Mouse (Mus musculus): ENCODE data around the gene Gpr149. TPM values are rescaled to one million over a fixed set of nuclear protein-coding genes. Genes with fewer than 3 reads are reported as not detected.

Gene Gpr149
- polyA plus RNA-seq, 1 experiment from 2014 or later = 0.11 TPM

- Histone ChIP-seq H3K9me3 (ENCODE audit: control insufficient read depth, low read length) (no peaks in the 10 kb centered on the region), H3K4me2 (ENCODE audit: low read length) (no peak overlapping the region), H3K27me3 (replicated peaks; ENCODE audit: control insufficient read depth, insufficient read depth, low read length) (no peaks in the 10 kb centered on the region), H3K9ac (ENCODE audit: low read length) (no peak overlapping the region), H3K4me1 (replicated peaks; ENCODE audit: control insufficient read depth, insufficient read depth, low read length) (no peaks in the 10 kb centered on the region), H3K4me3 (ENCODE audit: low read depth, low read length) (no peak overlapping the region), H3K27ac (ENCODE audit: low read depth) (no peak overlapping the region), H3K36me3 (ENCODE audit: control insufficient read depth, insufficient read depth, low read length) (no peaks in the 10 kb centered on the region)
- WGBS = 67% methylated on average over 5 of the region's 5 CpGs
- DNase-seq (ENCODE audit: low spot score) = no peak
- no peak for ATAC-seq (replicated peaks; ENCODE audit: low FRiP score, low TSS enrichment, low read depth)
These were observed 77.3 kb downstream of the Gpr149 start for GRCm38 (mm10) chr3:62527593-62527992.

- no peak overlapping the region for H3K4me2 ChIP-seq (ENCODE audit: low read length)
- H3K4me3 ChIP-seq (ENCODE audit: low read depth, low read length) = no peak overlapping the region
- WGBS = 41% methylated on average over 4 of the region's 4 CpGs
- H3K36me3 ChIP-seq (ENCODE audit: control insufficient read depth, insufficient read depth, low read length) = no peaks in the 10 kb centered on the region
- ATAC-seq (replicated peaks; ENCODE audit: low FRiP score, low TSS enrichment, low read depth) (no peak), DNase-seq (ENCODE audit: low spot score) (no peak)
- H3K4me1 ChIP-seq (replicated peaks; ENCODE audit: control insufficient read depth, insufficient read depth, low read length) = no peaks in the 10 kb centered on the region
- H3K9me3 ChIP-seq (ENCODE audit: control insufficient read depth, low read length) = no peaks in the 10 kb centered on the region
- H3K27me3 ChIP-seq (replicated peaks; ENCODE audit: control insufficient read depth, insufficient read depth, low read length) = no peaks in the 10 kb centered on the region
- H3K9ac ChIP-seq (ENCODE audit: low read length) = no peak overlapping the region
- no peak overlapping the region for H3K27ac ChIP-seq (ENCODE audit: low read depth)
These were observed 77.8 kb downstream of the Gpr149 start for GRCm38 (mm10) chr3:62527160-62527559.

GRCm38 (mm10) chr3:62507206-62507647 is 97.7 kb downstream of the Gpr149 start:
- ATAC-seq (replicated peaks; ENCODE audit: low FRiP score, low TSS enrichment, low read depth) = peak; percentile 41; the same call in 1 of the 2 replicates
- peaks cover under 1% of the 10 kb centered on the region; the same call in 1 of the 2 replicates for H3K36me3 ChIP-seq (ENCODE audit: control insufficient read depth, insufficient read depth, low read length)
- H3K9me3 ChIP-seq (ENCODE audit: control insufficient read depth, low read length) = no peaks in the 10 kb centered on the region
- peaks cover 15% of the 10 kb centered on the region for H3K4me1 ChIP-seq (replicated peaks; ENCODE audit: control insufficient read depth, insufficient read depth, low read length)
- peak overlapping the region; percentile 56 for H3K4me2 ChIP-seq (ENCODE audit: low read length)
- H3K9ac ChIP-seq (ENCODE audit: low read length) = no peak overlapping the region
- no peak overlapping the region for H3K27ac ChIP-seq (ENCODE audit: low read depth)
- no peaks in the 10 kb centered on the region for H3K27me3 ChIP-seq (replicated peaks; ENCODE audit: control insufficient read depth, insufficient read depth, low read length)
- peak overlapping the region; percentile 89 for H3K4me3 ChIP-seq (ENCODE audit: low read depth, low read length)
- no peak for DNase-seq (ENCODE audit: low spot score)
- 49% methylated on average over 5 of the region's 5 CpGs for WGBS

GRCm38 (mm10) chr3:62506488-62507205 is 98.3 kb downstream of the Gpr149 start, which contains the start of gene Dhx36:
Dhx36 (minus strand) TSS chr3:62507004.
- H3K4me2 ChIP-seq (ENCODE audit: low read length) = peak within 1 kb of the TSS; percentile 82
- ATAC-seq (replicated peaks; ENCODE audit: low FRiP score, low TSS enrichment, low read depth) (peak; percentile 99), DNase-seq (ENCODE audit: low spot score) (peak; percentile 97)
- H3K36me3 ChIP-seq (ENCODE audit: control insufficient read depth, insufficient read depth, low read length) = peaks cover 7% of the 10 kb centered on the region
- H3K9ac ChIP-seq (ENCODE audit: low read length) = peak within 1 kb of the TSS; percentile 93
- no peaks in the 10 kb centered on the region for H3K27me3 ChIP-seq (replicated peaks; ENCODE audit: control insufficient read depth, insufficient read depth, low read length)
- H3K4me1 ChIP-seq (replicated peaks; ENCODE audit: control insufficient read depth, insufficient read depth, low read length) = peaks cover 15% of the 10 kb centered on the region
- H3K4me3 ChIP-seq (ENCODE audit: low read depth, low read length) = peak within 1 kb of the TSS; percentile 89
- H3K27ac ChIP-seq (ENCODE audit: low read depth) = peak within 1 kb of the TSS; percentile 95
- no peaks in the 10 kb centered on the region for H3K9me3 ChIP-seq (ENCODE audit: control insufficient read depth, low read length)
- under 1% methylated on average over 66 of the region's 66 CpGs for WGBS

GRCm38 (mm10) chr3:62505166-62505900 is 99.6 kb downstream of the Gpr149 start:
- DNase-seq (ENCODE audit: low spot score) (no peak), ATAC-seq (replicated peaks; ENCODE audit: low FRiP score, low TSS enrichment, low read depth) (no peak)
- 60% methylated on average over 5 of the region's 5 CpGs for WGBS
- Histone ChIP-seq H3K27ac (ENCODE audit: low read depth) (no peak overlapping the region), H3K36me3 (ENCODE audit: control insufficient read depth, insufficient read depth, low read length) (peaks cover 20% of the 10 kb centered on the region), H3K27me3 (replicated peaks; ENCODE audit: control insufficient read depth, insufficient read depth, low read length) (no peaks in the 10 kb centered on the region), H3K4me3 (ENCODE audit: low read depth, low read length) (peak overlapping the region; percentile 89), H3K9ac (ENCODE audit: low read length) (peak overlapping the region; percentile 93), H3K4me2 (ENCODE audit: low read length) (peak overlapping the region; percentile 82), H3K4me1 (replicated peaks; ENCODE audit: control insufficient read depth, insufficient read depth, low read length) (peaks cover 15% of the 10 kb centered on the region), H3K9me3 (ENCODE audit: control insufficient read depth, low read length) (no peaks in the 10 kb centered on the region)

GRCm38 (mm10) chr3:62499327-62499726 is 105.6 kb downstream of the Gpr149 start:
- Histone ChIP-seq H3K4me2 (ENCODE audit: low read length) (no peak overlapping the region), H3K9me3 (ENCODE audit: control insufficient read depth, low read length) (no peaks in the 10 kb centered on the region), H3K4me3 (ENCODE audit: low read depth, low read length) (no peak overlapping the region), H3K27me3 (replicated peaks; ENCODE audit: control insufficient read depth, insufficient read depth, low read length) (no peaks in the 10 kb centered on the region), H3K27ac (ENCODE audit: low read depth) (no peak overlapping the region), H3K4me1 (replicated peaks; ENCODE audit: control insufficient read depth, insufficient read depth, low read length) (no peaks in the 10 kb centered on the region), H3K9ac (ENCODE audit: low read length) (no peak overlapping the region), H3K36me3 (ENCODE audit: control insufficient read depth, insufficient read depth, low read length) (peaks cover 64% of the 10 kb centered on the region)
- 83% methylated on average over 4 of the region's 4 CpGs for WGBS
- ATAC-seq (replicated peaks; ENCODE audit: low FRiP score, low TSS enrichment, low read depth) (no peak), DNase-seq (ENCODE audit: low spot score) (no peak)

GRCm38 (mm10) chr3:62492568-62492967 is 112.4 kb downstream of the Gpr149 start:
- WGBS = 77% methylated on average over 6 of the region's 6 CpGs
- ATAC-seq (replicated peaks; ENCODE audit: low FRiP score, low TSS enrichment, low read depth) (no peak), DNase-seq (ENCODE audit: low spot score) (no peak)
- Histone ChIP-seq H3K27ac (ENCODE audit: low read depth) (no peak overlapping the region), H3K4me2 (ENCODE audit: low read length) (no peak overlapping the region), H3K4me3 (ENCODE audit: low read depth, low read length) (no peak overlapping the region), H3K9ac (ENCODE audit: low read length) (no peak overlapping the region), H3K4me1 (replicated peaks; ENCODE audit: control insufficient read depth, insufficient read depth, low read length) (no peaks in the 10 kb centered on the region), H3K36me3 (ENCODE audit: control insufficient read depth, insufficient read depth, low read length) (peaks cover 83% of the 10 kb centered on the region), H3K27me3 (replicated peaks; ENCODE audit: control insufficient read depth, insufficient read depth, low read length) (no peaks in the 10 kb centered on the region), H3K9me3 (ENCODE audit: control insufficient read depth, low read length) (no peaks in the 10 kb centered on the region)

- Histone ChIP-seq H3K9ac (ENCODE audit: low read length) (no peak overlapping the region), H3K4me1 (replicated peaks; ENCODE audit: control insufficient read depth, insufficient read depth, low read length) (no peaks in the 10 kb centered on the region), H3K27me3 (replicated peaks; ENCODE audit: control insufficient read depth, insufficient read depth, low read length) (no peaks in the 10 kb centered on the region), H3K27ac (ENCODE audit: low read depth) (no peak overlapping the region), H3K36me3 (ENCODE audit: control insufficient read depth, insufficient read depth, low read length) (peaks cover 70% of the 10 kb centered on the region), H3K4me3 (ENCODE audit: low read depth, low read length) (no peak overlapping the region), H3K9me3 (ENCODE audit: control insufficient read depth, low read length) (no peaks in the 10 kb centered on the region), H3K4me2 (ENCODE audit: low read length) (no peak overlapping the region)
- 83% methylated on average over 2 of the region's 2 CpGs for WGBS
- no peak for DNase-seq (ENCODE audit: low spot score)
- ATAC-seq (replicated peaks; ENCODE audit: low FRiP score, low TSS enrichment, low read depth) = no peak
These were observed 120.6 kb downstream of the Gpr149 start for GRCm38 (mm10) chr3:62484340-62484739.
